In genomic region chr12:115802499-115802898, GRCm38 (mm10) we compare ENCODE assay signal across 7 mouse cellular contexts.
DNase-seq lines count a peak whose midpoint lies in the region; ATAC-seq lines count a peak whose summit lies in the region.

No protein-coding gene starts in this region.

- ATAC-seq in CD4-positive, CD25-positive, alpha-beta regulatory T cell, adult 4 months = peak; percentile 64
- 0 out of 2 replicates have a peak, but pooled peaks have one; percentile 29 for ATAC-seq in common myeloid progenitor, adult 5-6 weeks (replicated peaks; ENCODE audit: low read depth, poor library complexity, severe bottlenecking)
- 0 out of 2 replicates have a peak, but pooled peaks have one; percentile 9 for ATAC-seq in megakaryocyte progenitor cell, adult 5-6 weeks (replicated peaks; ENCODE audit: poor library complexity)

- peak; percentile 9 for DNase-seq in adrenal gland, adult 2 months
- peak; percentile 1 to 5 for DNase-seq in spleen, postnatal 36 days (ENCODE audit: low spot score in 2 of 2)
- DNase-seq in thymus, postnatal 10 days (ENCODE audit: low spot score in 2 of 2) = peak; percentile 3 to 9
- DNase-seq in thymus, postnatal 4 days = peak; percentile 6

Comparison
In these comparisons a context has a peak if more than half of its experiments do, and no peak if none do; other contexts are left out.
1. Peak in every context shown above with its lines: DNase-seq and ATAC-seq.
2. ATAC-seq: peak in every context shown above with its lines; median percentile 64 in CD4-positive, CD25-positive, alpha-beta regulatory T cell, adult 4 months; 29 in common myeloid progenitor, adult 5-6 weeks; 9 in megakaryocyte progenitor cell, adult 5-6 weeks.